Mouse (Mus musculus) WW6 (cell line): ENCODE results near the gene Clec12b.
"Not testable (repeated sequence)": the region's sequence is repeated elsewhere in the genome, so short reads cannot be mapped to it uniquely, and the experiment has no call there.

ENCODE experiments used
- DNase-seq: peaks from one replicate; pipeline ENCODE4 v3.0.0-alpha.2; 2013; ENCODE audit warnings: low read depth, low spot score

Clec12b gene

GRCm38 (mm10) chr6:129369374-129370132, 16.1 kb downstream of the Clec12b start:
- no peak for DNase-seq

DNA sequence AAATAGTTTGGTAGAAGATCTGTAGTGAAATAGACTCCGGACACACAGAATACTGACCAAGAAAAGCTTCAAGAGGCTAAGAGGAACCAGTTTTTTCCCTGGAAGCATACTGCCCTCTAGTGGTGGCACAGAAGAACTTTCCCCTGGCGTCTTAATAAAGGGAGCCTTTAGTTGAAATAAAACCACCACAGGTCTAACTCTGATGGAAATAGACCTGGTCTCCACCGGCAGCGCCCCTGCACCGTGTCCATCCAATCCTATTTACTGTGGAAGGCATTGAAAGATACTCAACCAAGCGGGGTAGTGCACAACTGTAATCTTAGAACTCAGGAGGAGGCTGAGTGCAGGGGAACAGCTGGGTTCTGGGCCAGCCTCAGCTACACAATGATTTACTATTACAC, 19.7 kb downstream of the Clec12b start:
- DNase-seq = no peak

DNA sequence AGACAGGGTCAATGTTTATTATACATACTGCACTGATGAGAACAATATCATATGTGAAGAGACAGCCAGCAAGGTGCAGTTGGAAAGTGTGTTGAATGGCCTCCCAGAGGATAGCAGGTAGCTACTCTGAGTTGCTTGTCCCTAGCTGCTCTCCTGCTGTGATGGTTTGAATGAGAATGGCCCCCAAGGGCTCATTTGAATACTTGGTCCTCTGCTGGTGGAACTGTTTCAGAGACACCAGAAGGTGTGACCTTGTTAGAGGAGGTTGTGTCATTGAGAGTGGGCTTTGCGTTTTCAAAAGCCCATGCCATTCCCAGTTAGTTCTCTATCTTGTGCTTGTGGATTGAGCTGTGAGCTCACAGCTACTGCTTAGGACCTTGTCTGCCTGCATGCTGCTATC, 21.7 kb downstream of the Clec12b start:
- DNase-seq = peak; percentile 46

DNA sequence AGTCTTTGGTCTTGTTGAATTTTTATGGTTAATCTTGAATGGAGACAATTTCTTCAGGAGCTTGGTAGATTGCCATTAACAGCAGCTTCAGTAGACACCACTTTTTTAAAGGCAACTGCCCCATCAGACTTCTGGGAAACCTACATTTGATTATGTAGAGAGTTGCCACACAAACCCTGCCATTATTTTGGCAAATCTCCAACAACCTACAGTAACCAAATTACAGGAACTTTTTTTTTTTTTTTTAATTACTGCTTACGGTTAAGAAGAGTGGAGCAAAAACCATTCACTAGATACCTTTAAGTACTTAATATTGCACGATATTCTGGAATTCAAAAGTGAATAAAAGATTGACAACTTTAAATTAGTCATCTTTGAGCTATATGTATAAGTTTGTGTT, 26.2 kb downstream of the Clec12b start:
- DNase-seq = no peak

DNA sequence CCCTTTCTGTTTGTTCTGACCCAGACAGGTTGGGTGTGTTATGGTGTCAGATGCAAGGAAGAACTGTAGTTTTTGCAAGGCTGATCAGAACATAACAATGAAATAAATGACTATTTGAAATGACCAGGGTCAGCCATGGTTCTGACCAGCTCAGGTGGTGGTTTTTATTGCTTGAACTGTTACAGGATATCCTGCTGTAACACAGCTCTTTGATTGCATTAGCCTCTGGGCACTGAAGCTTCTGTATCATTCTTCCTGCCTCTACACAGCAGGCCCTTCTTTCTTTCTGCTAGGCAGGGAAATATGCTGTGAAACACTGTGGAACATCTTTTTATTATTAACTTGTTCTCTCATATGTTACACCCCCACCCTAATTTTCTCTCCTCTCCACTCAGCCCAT, 29.2 kb downstream of the Clec12b start:
- DNase-seq = no peak

DNA sequence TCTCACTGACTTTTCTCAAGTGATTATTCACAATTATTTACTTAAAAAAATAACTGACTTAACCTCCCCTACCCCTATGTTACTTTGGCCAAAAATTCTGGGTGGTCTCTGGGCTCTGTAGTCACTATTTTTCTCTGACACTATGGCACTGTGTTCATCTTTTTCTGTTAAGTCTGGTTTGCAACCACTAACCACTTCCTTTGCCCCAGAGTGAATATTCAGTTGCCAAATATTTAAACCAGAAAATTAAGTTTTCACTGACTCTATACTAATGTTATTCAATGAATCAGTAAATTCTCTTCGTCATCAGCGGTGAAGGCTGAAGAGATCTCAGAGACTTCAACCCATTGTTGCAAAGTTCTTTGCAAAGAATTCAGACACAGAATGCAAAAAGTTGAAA, 29.9 kb downstream of the Clec12b start:
- DNase-seq = no peak

GRCm38 (mm10) chr6:129351091-129351490, 34.6 kb downstream of the Clec12b start:
- DNase-seq = no peak

DNA sequence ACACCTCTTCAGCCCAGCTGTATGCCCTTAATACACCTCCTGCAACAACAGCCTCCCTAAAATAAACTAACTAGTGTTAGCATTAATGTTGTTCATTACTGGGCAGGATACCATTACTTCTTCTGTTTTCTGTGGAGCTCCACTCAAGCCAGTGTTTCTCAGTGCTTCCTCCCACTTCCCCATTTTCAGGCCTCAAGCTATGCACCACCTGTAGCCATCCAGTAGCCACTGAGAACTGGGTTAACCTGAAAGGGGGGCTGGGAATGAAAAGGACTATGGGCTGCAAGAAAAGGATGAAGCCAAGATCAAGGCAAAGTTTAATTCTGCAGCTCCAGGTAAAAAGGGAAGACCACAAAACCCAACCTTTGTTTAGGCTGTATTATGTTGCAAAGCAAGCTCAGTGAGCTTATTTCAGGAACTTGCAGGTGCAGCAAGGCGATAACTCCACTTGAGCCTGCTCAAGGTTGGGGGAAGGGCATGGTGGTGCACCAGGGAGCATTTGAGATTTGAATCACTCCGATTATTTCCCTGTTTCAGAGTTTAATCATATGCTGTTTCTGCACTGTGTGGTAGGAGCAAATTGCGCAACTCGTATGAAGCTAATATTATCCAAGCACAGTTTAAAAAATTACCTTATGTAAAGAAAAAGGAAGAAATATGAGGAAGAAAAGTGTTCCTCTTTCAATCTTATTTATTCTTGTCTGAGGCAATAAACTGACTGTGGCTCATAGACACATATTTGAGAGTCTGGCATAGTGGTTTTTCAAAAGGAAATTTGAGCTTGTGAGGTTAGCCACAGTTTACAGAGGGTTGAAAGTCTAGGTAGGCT, 35.9 kb downstream of the Clec12b start:
- no peak for DNase-seq

DNA sequence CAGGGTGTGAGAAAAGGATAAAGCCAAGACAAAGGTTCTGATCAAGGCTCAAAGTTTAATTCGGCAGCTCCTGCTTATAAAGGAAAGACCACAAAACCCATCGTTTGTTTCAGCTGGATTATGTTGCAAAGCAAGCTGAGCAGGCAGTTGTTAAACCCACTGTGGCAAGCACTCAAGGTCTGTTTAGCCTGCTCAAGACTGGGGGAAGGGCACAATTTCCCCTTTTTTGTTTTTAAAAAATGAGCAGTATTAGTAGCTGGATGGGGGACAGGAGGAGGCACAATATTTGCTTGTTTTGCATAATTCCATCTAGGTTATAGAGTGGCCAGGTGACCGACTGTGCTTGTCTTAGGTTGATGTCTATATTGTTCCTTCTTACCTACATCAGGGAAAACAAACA, 41.3 kb downstream of the Clec12b start:
- no peak for DNase-seq

DNA sequence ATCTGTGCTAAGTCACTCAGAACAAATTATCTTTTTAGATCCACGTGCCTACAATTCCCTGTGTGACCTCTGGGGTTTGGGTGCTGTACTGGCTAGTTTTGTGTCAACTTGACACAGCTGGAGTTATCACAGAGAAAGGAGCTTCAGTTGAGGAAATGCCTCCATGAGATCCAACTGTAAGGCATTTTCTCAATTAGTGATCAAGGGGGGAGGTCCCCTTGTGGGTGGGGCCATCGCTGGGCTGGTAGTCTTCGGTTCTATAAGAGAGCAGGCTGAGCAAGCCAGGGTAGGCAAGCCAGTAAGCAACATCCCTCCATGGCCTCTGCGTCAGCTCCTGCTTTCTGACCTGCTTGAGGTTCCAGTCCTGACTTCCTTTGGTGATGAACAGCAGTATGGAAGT, 43.3 kb downstream of the Clec12b start, which contains the start of gene Clec12a:
Gene Clec12a, plus strand, starts transcription at position 301 of the 400 bp plus-strand sequence.
- not testable (repeated sequence) for DNase-seq

DNA sequence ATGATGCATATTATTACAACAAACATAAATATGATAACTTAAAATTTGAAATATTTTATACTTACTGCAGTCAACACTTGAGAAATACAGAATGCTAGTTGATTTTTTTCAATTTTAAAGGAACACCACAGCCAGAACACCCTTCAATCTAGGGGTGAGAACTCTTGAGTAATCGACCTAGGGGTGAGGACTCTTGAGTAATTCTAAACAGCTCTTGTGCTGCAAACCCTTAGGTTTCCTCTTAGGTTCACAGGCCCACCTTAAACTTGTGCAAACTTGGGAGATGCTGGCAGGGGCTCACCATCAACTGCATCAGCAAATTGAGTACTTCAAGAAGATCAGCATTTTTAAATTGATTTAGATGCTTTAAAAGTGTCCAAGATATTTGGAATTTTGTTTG, 47.9 kb downstream of the Clec12b start:
- no peak for DNase-seq

DNA sequence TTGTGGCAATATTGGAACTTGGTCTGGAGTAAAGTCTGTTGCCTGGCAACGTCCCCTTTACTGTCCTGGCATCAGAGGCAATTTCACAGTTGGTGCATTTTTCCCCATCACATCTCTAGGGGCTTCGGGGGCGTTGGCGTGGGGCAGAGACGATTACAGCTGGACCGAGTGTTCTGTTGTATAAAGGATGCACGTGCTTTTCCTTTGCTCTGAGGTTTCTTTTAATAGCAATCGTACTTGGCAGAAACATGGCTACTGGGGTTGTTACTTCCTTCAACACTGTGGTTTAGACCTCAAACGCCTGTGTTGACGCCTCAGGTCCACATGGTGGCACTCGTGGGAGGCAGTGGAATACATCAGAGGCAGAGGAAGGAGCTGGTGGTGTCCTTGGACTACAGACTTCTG, 52.0 kb downstream of the Clec12b start:
- peak; percentile 52 for DNase-seq

DNA sequence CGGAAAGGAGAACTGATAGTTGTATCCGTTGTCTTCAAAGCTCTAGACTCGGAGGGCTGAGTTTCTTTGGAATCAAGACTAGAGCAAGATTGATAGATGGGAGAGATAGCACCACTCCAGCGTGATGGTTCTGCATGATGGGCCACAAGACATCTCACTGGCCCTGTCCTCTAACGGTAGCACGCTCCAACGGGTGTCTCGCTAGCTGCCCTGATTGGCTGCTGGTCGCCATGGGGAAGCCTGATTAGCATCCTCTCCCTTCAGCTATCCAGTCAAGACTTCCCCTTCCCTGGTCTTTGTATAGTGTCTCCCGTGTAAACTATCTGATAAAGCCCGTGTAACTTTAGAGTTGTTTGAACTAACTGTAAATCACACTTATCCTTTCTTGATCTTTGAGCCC, 54.1 kb downstream of the Clec12b start, which contains the start of gene 4922502D21Rik:
Gene 4922502D21Rik, minus strand, starts transcription at position 187 of the 400 bp plus-strand sequence.
- no peak for DNase-seq

DNA sequence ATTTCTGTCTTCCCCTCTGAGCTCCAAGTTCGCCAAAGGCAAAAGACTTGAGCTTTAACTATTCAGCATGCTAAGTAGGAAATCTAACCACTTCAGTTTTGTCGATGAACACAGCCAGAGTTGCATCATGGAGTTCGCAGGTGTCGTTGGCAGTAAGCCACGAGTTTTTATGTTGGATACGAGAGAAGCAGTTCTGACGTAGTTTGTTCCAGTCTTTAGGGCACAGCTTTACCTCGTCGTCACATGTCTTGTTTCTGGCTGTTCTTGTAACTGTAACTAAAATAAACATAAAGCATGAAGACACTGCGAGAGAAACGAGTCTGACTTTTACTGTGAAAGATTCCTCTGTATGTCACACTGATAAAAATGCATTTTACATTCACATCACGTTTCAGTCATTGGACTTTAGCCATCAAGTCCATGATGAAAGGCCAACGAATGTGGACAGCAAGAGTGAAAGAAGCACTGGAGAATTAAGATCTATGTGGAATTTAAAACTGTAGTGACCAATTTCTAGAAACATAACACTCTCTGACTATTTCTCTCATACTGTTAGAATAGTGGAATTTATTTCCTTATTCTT, 59.0 kb downstream of the Clec12b start:
- no peak for DNase-seq

DNA sequence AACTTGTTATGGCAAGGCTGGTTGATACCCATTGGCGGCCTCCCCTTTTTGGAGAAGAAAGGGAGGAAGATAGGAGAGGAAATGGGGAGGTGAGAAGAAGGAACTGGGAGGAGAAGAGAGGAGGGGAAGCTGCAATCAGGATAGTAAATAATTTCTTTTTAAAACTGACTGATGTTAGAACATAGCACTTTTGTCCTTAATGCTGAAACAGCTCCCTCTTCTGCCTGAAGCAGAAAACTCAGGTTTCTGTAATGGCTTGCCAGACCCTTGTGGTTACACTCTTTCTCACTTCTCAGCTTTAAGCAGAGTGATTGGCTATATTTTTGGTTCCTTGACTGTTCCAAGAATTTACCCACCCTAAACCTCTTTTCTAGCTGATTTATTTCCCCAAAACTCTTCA, 59.7 kb downstream of the Clec12b start:
- DNase-seq = no peak
